22 mouse cellular contexts compared by ENCODE assay signal in genomic region chr15:102232764-102233163, GRCm38 (mm10). TPM values are rescaled to one million over a fixed set of nuclear protein-coding genes. Genes with fewer than 3 reads are reported as not detected.
"Had no signal": no experiment of that assay in that cellular context is flagged by ENCODE, and none has a peak within 500 bp of the region (broad histone marks: within the 10 kb centered on the region; RNA-seq: fewer than 3 reads in every experiment).

No protein-coding gene starts in this region.

- H3K9ac ChIP-seq: kidney, embryonic 15.5 days; limb, embryonic 15.5 days; liver, postnatal 0 days; lung, embryonic 14.5 days; midbrain, embryonic 13.5 days had no signal

- ATAC-seq: liver, postnatal 0 days; midbrain, embryonic 13.5 days; midbrain, embryonic 16.5 days had no signal

- H3K9me3 ChIP-seq: kidney, embryonic 15.5 days; limb, embryonic 15.5 days; midbrain, embryonic 13.5 days had no signal

- H3K27me3 ChIP-seq: kidney, embryonic 15.5 days; limb, embryonic 15.5 days had no signal

- H3K36me3 ChIP-seq: midbrain, embryonic 13.5 days had no signal

- H3K27ac ChIP-seq: kidney, embryonic 15.5 days; limb, embryonic 15.5 days; liver, embryonic 14.5 days; midbrain, embryonic 13.5 days; stomach, postnatal 0 days had no signal

- DNase-seq: kidney, adult 11 months; kidney, adult 8-10 months; kidney, postnatal 10 days; kidney, postnatal 36 days; liver, postnatal 0 days; lung, embryonic 14.5 days; lung, postnatal 10 days; lung, postnatal 36 days; right cerebral cortex, adult 18-20 months; right cerebral cortex, postnatal 14 days; right cerebral cortex, postnatal 4 days; thymus, adult 2 months; thymus, postnatal 14 days; thymus, postnatal 4 days had no signal

- H3K4me3 ChIP-seq: kidney, embryonic 15.5 days; limb, embryonic 15.5 days; midbrain, embryonic 13.5 days had no signal

- H3K4me2 ChIP-seq: kidney, embryonic 15.5 days; limb, embryonic 15.5 days; lung, embryonic 14.5 days; midbrain, embryonic 13.5 days had no signal

RNA-seq across cellular contexts. Expression of gene Gm9918, which starts 37.6 kb away (rescaled TPM):
- polyA plus RNA-seq: liver, embryonic 11.5 days; liver, postnatal 0 days; midbrain, embryonic 16.5 days; neural tube, embryonic 14.5 days had no signal
